Mouse (Mus musculus): ENCODE measurements around the gene Abhd8.
A peak's percentile ranks its signal among the peaks of the same experiment; 100 is the strongest.

The Abhd8 gene

GRCm38 (mm10) chr8:71463188-71464033, at the start of gene Abhd8:
TSS of gene Abhd8 (minus strand) at chr8:71463655.
- DNase-seq (ENCODE audit: low spot score): peak; percentile 97

DNA sequence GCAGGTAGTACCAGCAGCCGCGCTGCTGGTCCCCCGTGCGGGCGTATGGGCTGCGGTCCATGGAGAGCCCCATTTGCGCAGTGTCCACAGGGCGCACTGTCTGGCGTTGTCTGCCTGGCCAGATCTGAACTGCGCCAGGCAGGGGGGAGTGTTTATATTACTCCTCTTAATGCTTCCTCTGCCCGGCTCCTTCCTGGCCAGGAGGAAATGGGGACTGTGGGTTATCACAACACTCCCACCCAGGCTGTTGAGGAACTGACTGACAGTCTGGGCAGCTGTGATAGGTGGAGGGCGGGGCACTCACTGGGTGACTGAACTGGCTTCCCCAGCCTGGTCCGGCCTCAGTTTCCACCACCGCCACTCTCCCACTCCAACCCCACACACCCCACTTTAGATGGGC, 48.2 kb upstream of the Abhd8 start, which contains the start of gene Plvap:
Gene Plvap (minus strand): TSS at position 109 of the 400 bp plus-strand sequence.
- no peak for DNase-seq (ENCODE audit: low spot score)

DNA sequence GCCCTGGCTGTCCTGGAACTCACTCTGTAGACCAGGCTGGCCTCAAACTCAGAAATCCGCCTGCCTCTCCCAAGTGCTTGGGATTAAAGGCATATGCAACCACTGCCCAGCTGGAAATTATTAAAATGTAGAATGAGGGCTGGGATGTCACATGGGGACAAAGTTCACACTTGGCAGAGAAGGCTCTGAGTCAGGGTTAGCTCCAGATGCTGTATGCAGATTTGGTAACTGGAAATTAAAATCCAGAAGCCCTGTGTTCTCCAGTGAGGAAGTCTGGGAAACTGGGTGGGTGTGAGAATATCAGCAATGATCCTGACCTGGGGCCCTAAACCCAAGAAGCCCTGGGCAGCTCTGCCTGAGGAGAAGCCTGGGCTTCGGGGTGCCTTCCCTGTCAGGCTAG, 45.9 kb upstream of the Abhd8 start:
- no peak for DNase-seq (ENCODE audit: low spot score)

GRCm38 (mm10) chr8:71507589-71508104, 44.2 kb upstream of the Abhd8 start:
- peak; percentile 72 for DNase-seq (ENCODE audit: low spot score)

- DNase-seq (ENCODE audit: low spot score): no peak
Measured at GRCm38 (mm10) chr8:71505979-71506378, 42.5 kb upstream of the Abhd8 start.

DNA sequence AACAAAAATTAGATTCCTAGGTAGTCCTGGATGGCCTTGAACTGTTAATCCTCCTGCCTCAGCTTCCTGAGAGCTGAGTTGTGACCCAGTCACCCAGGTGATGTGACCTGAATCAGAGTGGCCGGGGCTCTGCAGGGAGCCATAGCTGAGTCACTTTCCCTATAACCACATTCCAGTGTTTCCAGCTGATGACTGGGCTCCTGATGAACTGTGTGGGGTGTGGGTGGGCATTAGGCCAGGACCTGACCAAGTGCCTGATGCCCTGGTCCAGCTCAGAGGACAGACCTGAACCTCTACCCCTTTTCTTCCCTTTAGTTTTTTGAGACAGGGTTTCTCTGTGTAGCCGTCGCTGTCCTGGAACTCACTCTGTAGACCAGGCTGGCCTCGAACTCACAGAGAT, 41.9 kb upstream of the Abhd8 start:
- DNase-seq (ENCODE audit: low spot score): no peak

DNA sequence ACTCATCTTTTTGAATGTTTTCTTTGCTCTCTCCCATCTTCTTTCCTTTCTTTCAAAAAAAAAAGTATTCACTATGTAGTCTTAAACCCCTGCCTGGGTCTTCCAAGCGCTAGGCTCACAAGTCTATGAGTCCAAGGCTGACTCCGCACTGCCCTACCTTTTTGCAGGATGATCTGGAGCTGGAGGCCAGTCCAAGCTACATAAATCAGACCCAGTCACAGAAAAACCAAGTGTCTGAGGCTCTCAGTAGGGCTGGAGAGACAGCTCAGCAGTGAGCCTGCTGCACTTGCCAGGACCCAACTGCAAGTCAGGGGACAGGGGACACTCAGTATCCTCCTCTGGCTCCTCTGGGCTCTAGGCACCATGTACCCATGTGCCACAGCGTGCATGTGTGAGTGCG, 40.9 kb upstream of the Abhd8 start:
- no peak for DNase-seq (ENCODE audit: low spot score)

- DNase-seq (ENCODE audit: low spot score): no peak
Measured at GRCm38 (mm10) chr8:71498816-71499690, 35.6 kb upstream of the Abhd8 start.

DNA sequence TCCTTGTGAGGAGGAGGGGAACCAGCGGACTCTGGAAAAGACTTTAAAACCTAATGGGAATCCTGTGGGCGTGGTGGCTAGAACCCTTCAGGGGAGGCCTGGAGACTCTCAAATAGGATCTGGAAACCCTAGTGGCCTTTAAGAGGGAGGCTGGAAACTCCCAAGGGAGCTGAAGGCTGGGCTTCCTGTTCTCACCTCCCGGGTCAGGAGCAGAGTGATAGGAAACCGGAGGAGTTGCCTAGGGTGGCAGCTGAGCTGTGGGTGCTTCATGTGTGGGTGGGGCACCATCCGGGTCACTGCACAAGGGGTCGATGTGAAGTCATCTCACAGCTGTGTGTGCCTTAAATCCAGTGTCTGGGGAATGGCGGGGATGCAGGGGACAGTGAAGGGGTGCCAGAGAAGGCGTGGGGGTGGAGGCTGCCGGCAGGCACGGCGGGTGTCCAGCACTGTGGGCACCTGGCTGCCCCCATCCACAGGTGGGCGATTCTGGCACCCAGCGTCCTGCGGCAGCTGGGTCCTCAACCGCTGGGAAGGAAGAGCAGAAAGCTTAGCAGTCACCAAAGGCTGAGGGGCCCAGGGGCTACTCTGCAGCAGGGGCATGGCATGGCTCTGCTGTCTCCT, 34.5 kb upstream of the Abhd8 start:
- DNase-seq (ENCODE audit: low spot score): no peak

DNA sequence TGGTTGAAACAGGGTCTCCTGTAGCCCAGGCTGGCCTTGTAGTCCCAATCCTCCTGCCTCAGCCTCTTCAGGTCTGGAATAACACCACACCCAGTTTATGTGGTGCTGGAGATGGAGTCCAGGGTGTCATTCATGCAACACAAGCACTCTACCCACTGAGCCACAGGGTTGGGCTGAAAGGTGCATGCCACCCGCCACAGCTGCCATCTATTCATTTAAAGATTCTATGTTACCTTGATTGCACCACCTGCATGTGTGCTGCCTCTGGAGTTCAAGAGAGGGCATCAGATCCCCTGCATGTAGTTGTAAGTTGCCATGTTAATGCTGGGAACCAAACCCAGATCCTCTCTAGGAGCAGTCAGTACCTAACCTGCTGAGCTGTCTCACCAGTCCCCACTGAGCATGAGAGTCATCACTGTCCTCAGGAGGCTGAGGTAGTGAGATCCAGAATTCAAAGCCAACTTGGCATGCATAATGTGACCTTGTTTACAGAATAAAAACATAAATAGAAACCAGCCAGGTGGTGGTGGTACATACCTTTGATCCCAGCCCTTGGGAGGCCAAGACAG, 33.7 kb upstream of the Abhd8 start:
- no peak for DNase-seq (ENCODE audit: low spot score)

DNA sequence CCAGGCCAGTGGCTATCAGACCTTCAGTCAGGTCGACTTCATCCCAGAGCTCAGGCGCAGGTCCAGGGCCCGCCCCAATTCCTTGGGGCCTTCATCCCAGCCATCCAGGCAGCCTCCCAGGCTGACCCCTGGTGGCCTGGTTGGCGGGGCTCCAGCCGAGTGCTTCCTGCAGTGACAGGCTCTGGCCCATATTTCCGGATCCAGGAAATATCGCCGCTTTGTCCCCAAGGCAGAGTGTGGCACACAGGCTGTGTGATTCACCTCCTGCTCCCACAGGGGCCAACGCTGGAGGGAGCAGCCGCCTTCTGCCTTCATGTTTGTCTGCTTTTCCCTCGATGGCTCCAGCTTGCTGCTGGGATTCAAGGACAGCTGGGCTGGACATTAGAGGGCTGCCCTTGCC, 33.0 kb upstream of the Abhd8 start:
- DNase-seq (ENCODE audit: low spot score): no peak

GRCm38 (mm10) chr8:71495811-71496210, 32.4 kb upstream of the Abhd8 start:
- no peak for DNase-seq (ENCODE audit: low spot score)

DNA sequence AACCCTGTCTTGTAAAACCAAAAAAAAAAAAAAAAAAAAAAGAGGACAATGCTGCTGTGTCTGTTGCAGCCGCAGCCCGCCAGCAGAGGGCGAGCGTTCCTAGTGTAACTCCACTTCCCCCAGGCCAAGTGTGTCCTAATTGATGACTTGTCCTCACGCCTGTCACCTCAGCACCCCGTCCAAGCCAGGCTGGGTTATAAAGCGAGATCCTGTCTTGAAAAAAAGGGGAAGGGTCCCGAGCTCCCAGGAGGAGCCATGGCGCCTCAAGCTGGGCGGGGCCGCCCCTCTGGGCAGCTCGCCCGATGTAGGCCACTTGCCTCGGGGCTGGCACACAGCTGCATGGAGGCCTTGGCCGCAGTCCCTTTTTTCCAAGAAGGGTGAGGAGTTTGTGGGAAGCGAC, 31.6 kb upstream of the Abhd8 start:
- peak; percentile 68 for DNase-seq (ENCODE audit: low spot score)

DNA sequence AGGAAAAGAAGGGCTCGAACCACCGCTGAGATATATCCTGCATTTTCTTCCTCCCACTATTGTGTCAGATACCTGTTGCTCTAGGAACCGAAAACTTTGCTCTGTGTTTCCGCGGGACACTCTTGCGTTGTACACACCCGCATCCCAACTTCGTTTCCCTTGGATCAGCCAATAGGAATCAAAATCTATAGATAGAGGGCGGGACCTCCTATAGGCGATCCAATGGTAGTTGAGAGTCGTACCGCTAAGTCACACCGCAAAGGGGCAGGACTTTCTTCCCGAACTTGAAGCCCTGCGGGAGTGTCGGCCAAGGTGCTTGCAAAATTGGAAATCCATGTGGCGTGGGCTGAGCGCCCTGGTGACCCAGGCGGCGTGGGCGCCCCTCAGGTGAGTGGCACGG, 25.0 kb upstream of the Abhd8 start:
- DNase-seq (ENCODE audit: low spot score): peak; percentile 88

DNA sequence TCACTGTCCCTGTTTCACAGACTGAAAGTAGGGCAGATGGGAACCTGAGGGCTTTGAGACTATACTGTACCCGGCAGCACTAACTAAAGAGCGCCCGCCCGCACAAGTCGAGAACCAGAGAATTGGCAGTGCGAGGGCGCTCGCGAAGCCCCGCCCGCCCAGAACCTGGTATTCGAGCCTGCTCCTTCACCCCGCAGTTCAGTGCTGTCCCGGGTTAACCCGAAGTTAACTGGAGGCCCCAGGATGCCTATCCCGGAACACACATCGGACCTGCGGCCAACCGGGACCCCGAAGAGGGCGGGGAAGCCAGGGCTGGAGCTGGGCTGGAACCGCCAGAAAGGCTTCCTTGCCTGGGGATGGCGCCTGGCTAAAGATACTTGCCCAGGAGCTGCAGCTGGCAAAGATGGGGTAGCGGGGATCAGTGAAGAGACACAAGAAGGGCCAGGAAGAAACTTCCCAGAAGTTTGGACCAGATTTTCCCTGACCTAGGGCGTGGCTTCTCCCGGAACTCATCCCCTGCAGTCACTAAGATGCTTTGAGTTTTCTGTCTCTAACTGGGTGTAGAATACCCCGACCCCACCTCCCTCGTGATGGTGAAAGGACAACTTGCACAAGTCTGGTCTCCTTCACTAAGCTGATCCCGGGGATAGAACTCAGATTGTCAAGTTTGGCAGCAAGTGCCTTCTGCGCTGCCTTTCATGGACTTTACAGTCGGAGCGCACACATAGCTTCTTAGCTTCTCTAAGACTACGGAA, 24.4 kb upstream of the Abhd8 start, which contains the start of gene Gtpbp3:
Gene Gtpbp3 (plus strand): TSS at position 413 of the 755 bp plus-strand sequence.
- peak; percentile 61 for DNase-seq (ENCODE audit: low spot score)

DNA sequence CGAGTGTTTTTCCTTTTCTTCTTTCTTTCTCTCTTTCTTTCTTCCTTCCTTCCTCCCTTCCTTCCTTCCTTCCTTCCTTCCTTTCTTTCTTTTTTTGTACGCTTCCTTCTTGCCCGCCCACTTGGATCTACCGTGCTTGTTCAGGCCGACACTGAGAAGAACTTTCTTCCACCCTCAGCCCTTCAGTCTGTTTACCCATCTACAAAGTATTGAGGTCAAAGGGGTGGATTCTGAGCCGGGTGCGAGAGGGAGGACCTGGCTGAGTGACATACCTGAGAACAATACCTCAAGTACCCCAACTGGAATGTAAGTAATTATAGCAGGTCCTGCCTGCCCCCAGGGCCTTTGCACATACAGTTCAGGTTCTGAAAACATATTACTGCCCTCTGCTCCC, 22.7 kb upstream of the Abhd8 start:
- DNase-seq (ENCODE audit: low spot score): no peak

DNA sequence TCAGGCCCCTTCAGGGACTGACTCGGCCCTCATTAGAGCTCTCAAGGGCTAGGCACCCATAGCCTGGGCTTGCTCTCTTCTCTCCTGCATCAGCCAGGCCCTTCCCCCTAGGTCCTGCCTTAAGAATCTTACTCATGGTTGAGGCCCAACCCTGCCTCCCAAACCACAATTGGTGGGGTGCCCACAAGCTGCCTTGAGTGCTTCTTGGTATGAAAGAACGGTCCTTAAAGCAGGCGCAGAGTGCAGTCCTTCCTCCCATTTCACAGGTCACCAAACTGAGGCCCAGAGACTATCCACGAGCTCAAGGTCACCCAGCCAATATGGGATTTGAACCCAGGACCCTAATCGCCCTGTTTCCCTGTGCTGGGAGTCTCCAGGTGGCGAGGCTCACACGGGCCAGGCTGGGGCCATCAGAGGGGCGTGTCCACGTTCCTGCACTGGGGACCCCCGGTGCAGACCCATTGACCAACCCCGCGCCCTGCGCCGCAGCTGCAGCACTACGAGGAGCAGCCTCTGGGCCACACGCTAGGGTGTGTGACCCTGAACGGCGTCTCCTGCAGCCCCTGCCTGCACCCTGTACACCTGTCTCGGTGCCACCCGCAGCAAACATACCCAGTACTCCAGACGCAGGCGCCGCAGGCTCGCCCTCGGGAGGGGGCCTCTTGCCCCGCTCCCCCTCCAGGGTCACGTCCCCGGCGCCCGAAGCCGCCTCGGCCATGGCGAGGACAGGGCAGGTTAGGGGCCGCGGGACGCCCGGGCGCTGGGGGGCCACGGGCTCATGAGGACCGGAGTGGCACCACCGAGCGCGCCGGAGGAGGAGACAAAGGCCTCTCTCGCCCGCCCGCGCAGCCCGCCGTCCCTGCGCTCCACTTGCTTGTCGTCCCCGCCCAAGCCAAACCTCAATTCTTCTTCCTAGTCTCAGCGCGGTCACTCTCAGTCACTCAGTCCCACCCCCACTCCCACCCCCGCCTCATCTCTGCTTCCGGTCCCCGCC, 22.0 kb upstream of the Abhd8 start, which contains the start of gene Ano8:
Gene Ano8 (minus strand): TSS at position 822 of the 994 bp plus-strand sequence.
- DNase-seq (ENCODE audit: low spot score): peak; percentile 81

GRCm38 (mm10) chr8:71484736-71485135, 21.3 kb upstream of the Abhd8 start:
- no peak for DNase-seq (ENCODE audit: low spot score)

DNA sequence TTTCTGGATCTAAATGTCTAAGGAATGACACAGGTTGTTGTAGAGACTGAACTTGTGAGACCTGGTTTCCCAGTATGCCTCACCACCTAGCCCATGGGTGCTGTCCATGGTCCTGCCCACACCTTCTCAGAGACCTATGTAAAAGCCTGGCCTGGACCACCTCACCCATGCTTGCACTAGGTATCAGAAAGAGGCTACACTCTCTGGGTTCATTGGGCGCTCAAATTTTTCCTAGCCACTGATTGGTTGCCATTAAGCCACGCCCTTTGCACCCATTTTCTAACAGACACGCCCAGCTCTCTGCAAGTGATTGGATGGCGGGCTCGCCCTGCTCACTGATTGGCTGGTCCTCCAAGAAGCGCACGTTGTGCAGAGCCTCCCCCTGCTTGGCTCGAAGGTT, 20.5 kb upstream of the Abhd8 start:
- DNase-seq (ENCODE audit: low spot score): no peak

DNA sequence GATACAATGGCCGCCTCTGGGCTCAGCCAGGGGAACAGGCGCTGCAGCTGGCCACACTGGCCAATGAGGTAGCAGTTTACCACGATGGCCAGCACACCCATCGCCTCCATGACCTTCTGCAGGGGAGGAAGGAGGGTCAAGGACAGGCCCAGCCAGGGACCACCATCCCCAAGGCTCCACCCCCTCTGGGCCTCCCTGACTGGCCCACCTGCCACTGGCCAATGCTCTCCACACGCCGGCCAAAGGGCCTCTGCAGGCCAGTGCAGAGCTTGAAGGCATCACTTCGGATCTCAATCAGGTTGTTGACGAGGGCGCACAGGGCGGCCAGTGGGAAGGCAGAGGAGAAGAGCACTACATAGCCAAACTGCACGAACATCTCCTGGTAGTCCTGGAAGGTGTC, 15.5 kb upstream of the Abhd8 start:
- DNase-seq (ENCODE audit: low spot score): no peak

All from left cerebral cortex, adult 11 months (tissue).